Mouse (Mus musculus) olfactory bulb, adult 2 months (tissue): ENCODE measurements around the gene Gimap8.

Experiments
- CTCF ChIP-seq: fragments of 200-500 bp; IDR thresholded peaks from 2 replicates; pipeline ENCODE4 v1.5.1; 2012; ENCODE audit warnings: low read depth, mild to moderate bottlenecking, low read length, moderate library complexity; ENCODE audit not compliant: insufficient read depth
- POLR2A ChIP-seq: fragments of 200-500 bp; IDR thresholded peaks from 2 replicates; pipeline ENCODE4 v1.6.1; 2012; ENCODE audit warnings: mild to moderate bottlenecking, low read depth, low read length, moderate library complexity; ENCODE audit not compliant: insufficient read depth

DNA sequence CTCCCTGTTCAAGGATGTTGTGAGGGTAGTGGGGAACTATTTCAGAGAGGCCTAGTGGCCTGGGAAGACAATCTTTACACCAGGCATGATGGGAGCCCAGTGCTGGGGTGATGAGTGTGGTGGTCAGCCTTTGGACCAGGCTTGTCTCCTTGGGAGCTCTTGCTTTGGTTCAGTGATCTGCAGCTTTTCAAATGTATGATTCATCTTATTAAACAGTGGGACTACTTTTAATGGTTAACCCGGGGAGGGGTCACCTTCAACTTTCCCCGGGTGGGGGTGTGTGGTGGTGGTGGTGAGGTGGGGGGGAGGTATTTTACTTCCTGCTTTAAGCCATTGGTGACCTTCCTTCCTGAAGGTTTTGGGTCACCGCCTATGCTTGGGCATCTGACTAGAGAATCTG is 18.7 kb upstream of the Gimap8 start:
- no peak for TF ChIP-seq POLR2A
- no peak for TF ChIP-seq CTCF
